Mouse (Mus musculus) adrenal gland, adult 18-20 months (tissue): ENCODE measurements around the gene Smarcd2. TPM values are rescaled to one million over a fixed set of nuclear protein-coding genes. Genes with fewer than 3 reads are reported as not detected.
"Not testable (repeated sequence)": the region's sequence is repeated elsewhere in the genome, so short reads cannot be mapped to it uniquely, and the experiment has no call there.

ENCODE experiments used
- DNase-seq, 2 experiments: peaks; one replicate each; pipeline ENCODE4 v3.0.0; 2021 to 2022; ENCODE audit warnings: low spot score in 2 of 2
- total RNA-seq, 2 experiments: library from RNA; stranded (reverse); gene quantifications; 1 replicate in 1 of 2; 2 replicates in 1 of 2; pipeline ENCODE4 v1.2.3; 2021

The Smarcd2 gene
- total RNA-seq, 2 experiments from 2014 or later = 47.4 to 63.7 TPM

- DNase-seq = no peak
Observed at GRCm38 (mm10) chr11:106254767-106255166, 18.0 kb downstream of the Smarcd2 start.

DNA sequence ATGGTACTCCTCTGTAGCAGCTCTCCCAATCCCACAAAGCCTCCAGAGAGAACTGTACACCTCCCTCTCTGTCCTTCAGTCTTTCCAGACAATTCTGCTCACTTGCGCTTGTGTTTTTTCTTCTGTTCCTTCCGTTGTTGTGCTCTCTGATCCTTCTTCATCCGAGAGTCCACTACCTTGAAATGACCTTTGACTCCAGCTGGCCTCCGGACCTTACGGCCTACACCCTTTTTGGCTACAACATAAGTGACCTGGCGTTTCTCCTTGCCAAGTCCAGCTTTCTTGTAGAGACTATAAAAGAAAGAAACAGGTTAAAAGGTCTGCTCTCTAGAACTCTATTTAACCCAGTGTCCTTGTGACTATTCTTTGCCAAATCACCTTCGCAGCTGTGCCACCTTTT lies 23.4 kb downstream of the Smarcd2 start:
- DNase-seq = no peak

- DNase-seq = no peak
Observed at GRCm38 (mm10) chr11:106246834-106247233, 25.9 kb downstream of the Smarcd2 start.

DNA sequence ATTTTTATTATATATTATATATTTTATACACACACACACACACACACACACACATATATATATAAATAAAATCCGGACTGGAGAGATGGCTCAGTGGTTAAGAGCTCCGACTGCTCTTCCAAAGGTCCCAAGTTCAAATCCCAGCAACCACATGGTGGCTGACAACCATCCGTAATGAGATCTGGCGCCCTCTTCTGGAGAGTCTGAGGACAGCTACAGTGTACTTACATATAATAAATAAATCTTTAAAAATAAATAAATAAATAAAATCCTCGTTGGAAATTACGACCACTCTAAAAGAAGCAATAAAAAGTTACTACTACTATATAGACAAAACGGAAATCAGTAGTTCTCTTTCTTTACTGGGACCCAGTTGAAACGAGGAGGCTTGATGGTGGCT lies 38.8 kb downstream of the Smarcd2 start:
- not testable (repeated sequence) for DNase-seq

- no peak for DNase-seq
Observed at GRCm38 (mm10) chr11:106220603-106221002, 52.2 kb downstream of the Smarcd2 start.

- DNase-seq = peak; percentile 81 to 86
Observed at GRCm38 (mm10) chr11:106216730-106217490, 55.9 kb downstream of the Smarcd2 start, which contains the start of gene Ddx42. Gene Ddx42 (plus strand): TSS chr11:106216926.

DNA sequence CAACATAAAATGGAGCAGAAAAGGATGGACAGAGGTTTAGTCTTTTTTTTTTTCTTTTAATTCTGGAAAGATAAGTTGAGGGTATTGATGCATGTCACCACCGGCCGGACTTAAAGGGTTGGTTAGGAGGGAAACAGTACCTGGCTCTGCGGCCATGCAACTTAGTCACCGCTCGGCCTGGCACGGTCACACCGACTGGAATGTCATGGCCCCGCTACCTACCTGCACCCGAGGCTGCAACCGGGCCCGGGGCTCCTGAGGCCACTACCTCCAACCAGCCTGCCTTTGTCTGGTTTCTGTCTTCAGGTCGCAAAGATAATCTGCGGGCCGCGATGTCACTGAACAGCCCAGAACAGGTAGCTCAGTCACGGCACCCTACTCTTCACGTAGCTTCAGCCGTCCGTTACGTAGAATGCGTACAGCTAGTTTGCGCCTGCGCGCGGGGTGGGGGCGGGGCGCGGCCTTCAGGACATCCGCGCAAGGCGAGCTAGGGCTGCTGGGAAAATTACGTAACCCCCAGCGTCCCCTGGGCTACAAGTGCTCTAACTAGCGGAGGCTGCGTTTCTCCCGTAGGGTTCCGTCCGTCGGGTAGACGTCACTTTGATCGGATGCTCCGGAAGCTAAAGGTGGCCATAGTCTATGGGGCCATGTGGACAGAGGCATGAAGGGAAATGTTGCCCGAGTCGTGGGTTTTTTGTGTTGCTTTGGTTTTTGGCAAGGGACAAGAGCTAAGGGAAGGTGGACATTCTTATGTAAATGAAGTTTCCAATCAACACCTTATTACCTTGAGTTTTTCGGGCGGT lies 56.6 kb downstream of the Smarcd2 start, which contains the start of gene Ccdc47:
Gene Ccdc47, minus strand, starts transcription at position 418 of the 803 bp plus-strand sequence.
- peak; percentile 79 to 80 for DNase-seq

DNA sequence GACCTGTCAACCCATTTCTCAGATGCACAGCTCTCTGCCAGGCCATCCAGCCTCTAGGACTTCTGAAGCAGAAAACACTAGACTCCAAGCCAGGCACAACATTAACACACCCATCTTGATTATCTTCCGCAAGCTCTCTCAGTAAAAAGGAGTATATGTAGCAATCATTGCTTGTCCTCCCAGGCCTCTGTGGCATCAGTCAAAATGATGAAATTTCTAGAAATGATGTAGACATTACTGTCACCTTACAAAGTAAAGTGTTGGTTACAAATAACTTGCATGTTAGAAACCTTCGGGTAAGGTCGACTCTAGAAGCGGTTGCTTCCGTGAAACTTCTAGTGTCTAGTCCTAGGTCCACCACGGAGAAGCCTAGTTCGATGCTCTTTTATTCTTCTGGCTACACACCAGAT lies 57.3 kb downstream of the Smarcd2 start:
- no peak for DNase-seq

GRCm38 (mm10) chr11:106214856-106215255 lies 57.9 kb downstream of the Smarcd2 start:
- no peak for DNase-seq

Other genes with a start within 250 kb of the Smarcd2 start
- gene Dcaf7, start 236.1 kb downstream of the Smarcd2 start, total RNA-seq = 10 to 100 TPM; 44.5 to 47.6 TPM
- 10 to 100 TPM; 32.3 to 33.3 TPM for gene Taco1, start 206.9 kb downstream of the Smarcd2 start, total RNA-seq
- 10 to 100 TPM; 34.3 to 37.3 TPM for gene Map3k3, start 188.4 kb downstream of the Smarcd2 start, total RNA-seq
- not detected for gene Gm10840, start 112.1 kb downstream of the Smarcd2 start, total RNA-seq
- gene Limd2, start 112.1 kb downstream of the Smarcd2 start, total RNA-seq = 10 to 100 TPM in 1 of 2 experiments, 1 to 10 TPM in 1; 9.5 to 11.7 TPM
- gene Strada, start 70.8 kb downstream of the Smarcd2 start, total RNA-seq = 10 to 100 TPM; 11.6 to 13.1 TPM
- 100 to 1,000 TPM; 106 to 118 TPM for gene Ccdc47, start 56.6 kb downstream of the Smarcd2 start, total RNA-seq
- 10 to 100 TPM; 42.1 to 55.2 TPM for gene Ddx42, start 56.0 kb downstream of the Smarcd2 start, total RNA-seq
- 10 to 100 TPM; 53.6 to 55.8 TPM for gene Ftsj3, start 16.9 kb downstream of the Smarcd2 start, total RNA-seq
- 100 to 1,000 TPM; 157 to 159 TPM for gene Psmc5, start 16.8 kb downstream of the Smarcd2 start, total RNA-seq
- under 1 TPM; 0.10 to 0.13 TPM for gene Tcam1, start 3.7 kb upstream of the Smarcd2 start, total RNA-seq
- gene Gh, start 28.9 kb upstream of the Smarcd2 start, total RNA-seq = not detected
- gene Cd79b, start 41.8 kb upstream of the Smarcd2 start, total RNA-seq = under 1 TPM; 0.86 to 0.93 TPM
- gene Scn4a, start 80.3 kb upstream of the Smarcd2 start, total RNA-seq = under 1 TPM; 0.20 to 0.99 TPM
- gene Prr29, start 92.5 kb upstream of the Smarcd2 start, total RNA-seq = not detected
- 10 to 100 TPM; 12.5 to 15.0 TPM for gene Icam2, start 115.1 kb upstream of the Smarcd2 start, total RNA-seq
- 100 to 1,000 TPM in 1 of 2 experiments, 10 to 100 TPM in 1; 74.1 to 154 TPM for gene Ern1, start 214.9 kb upstream of the Smarcd2 start, total RNA-seq